Mouse (Mus musculus) thymus, adult 2 months (tissue): ENCODE data around the gene Eif3l. TPM values are rescaled to one million over a fixed set of nuclear protein-coding genes. Genes with fewer than 3 reads are reported as not detected.

Source experiments
- DNase-seq: peaks from one replicate; pipeline ENCODE4 v3.0.0; 2021
- H3K27ac ChIP-seq: fragments of 200-500 bp; 2 replicates; pipeline ENCODE4 v1.5.1; 2012; ENCODE audit warnings: low read length, control low read depth; ENCODE audit not compliant: control insufficient read depth, insufficient read depth
- H3K27me3 ChIP-seq: fragments of 200-500 bp; 2 replicates; pipeline ENCODE4 v1.6.1; 2012; ENCODE audit warnings: mild to moderate bottlenecking, low read length, moderate library complexity, mixed read lengths; ENCODE audit not compliant: control insufficient read depth, insufficient read depth
- H3K36me3 ChIP-seq: fragments of 200-500 bp; 2 replicates; pipeline ENCODE4 v1.6.1; 2012; ENCODE audit warnings: mild to moderate bottlenecking, low read length, moderate library complexity; ENCODE audit not compliant: control insufficient read depth, insufficient read depth
- H3K4me1 ChIP-seq: fragments of 200-500 bp; replicated peaks from 2 replicates; pipeline ENCODE4 v1.6.1; 2012; ENCODE audit warnings: low read length; ENCODE audit not compliant: control insufficient read depth, insufficient read depth
- H3K4me3 ChIP-seq: fragments of 200-500 bp; 2 replicates; pipeline ENCODE4 v1.5.1; 2012; ENCODE audit warnings: mild to moderate bottlenecking, low read length, control low read depth, moderate library complexity; ENCODE audit not compliant: control insufficient read depth, insufficient read depth
- CTCF ChIP-seq: fragments of 200-500 bp; IDR thresholded peaks from 2 replicates; pipeline ENCODE4 v1.5.1; 2012; ENCODE audit warnings: mild to moderate bottlenecking, control low read depth, low read length, moderate library complexity, borderline replicate concordance; ENCODE audit not compliant: control insufficient read depth, poor library complexity, insufficient read depth; ENCODE audit errors: extremely low read depth
- POLR2A ChIP-seq: fragments of 200-500 bp; IDR thresholded peaks from 2 replicates; pipeline ENCODE4 v1.6.1; 2012; ENCODE audit warnings: mild to moderate bottlenecking, low read length, control low read depth, moderate library complexity; ENCODE audit not compliant: control insufficient read depth, poor library complexity, insufficient read depth; ENCODE audit errors: extremely low read depth
- WGBS: fragments of 180-500 bp; shearing (Covaris S2); methylation state at CpG from one replicate; pipeline ENCODE4 v1.1.7; 2018; 5-methylcytosine and 5-hydroxymethylcytosine counted together
- polyA plus RNA-seq: library from polyadenylated mRNA; depleted of rRNA; stranded (reverse); fragments of >200 nt; gene quantifications from 2 replicates; pipeline ENCODE4 v1.2.3, GENCODE M21; 2012

Eif3l gene
- polyA plus RNA-seq, 1 experiment: 205 TPM

DNA sequence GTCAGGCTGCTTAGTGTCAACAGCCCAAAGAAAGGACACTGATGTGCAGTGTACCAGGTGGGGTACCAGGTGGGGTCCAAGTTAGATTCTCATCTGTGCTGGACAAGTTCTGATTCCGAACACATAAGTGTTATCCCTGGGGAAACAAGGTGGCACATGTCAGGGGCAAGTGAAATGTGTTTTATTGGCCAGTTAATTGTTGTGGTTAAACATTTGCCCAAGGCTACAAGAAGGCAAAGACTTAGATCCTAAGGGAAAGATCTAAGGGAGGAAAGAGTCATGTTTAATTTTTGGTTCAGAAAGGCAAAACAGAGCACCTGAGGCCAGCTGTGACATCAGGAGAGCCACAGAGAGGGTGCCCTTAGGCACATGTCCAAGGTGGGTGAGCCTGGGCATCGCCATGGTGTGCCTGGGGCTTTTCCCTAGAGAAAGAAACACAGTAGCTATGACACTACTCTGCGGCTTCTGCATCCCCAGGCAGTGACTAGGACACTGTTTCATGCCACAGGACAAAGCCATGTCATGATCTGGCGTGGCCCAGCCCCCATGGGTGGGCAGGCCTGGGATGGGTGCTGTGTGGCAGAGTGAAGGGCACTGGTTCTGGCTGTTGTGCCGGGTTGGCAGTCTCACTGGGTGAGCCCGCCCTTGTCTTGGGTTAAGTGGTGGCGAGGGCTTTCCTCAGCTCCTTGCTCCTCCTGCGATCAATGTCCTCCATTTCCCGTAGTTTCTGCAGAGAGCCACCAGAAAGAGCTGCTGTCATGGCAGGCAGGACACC is 59.7 kb downstream of the Eif3l start:
- Histone ChIP-seq H3K27me3 (no peaks in the 10 kb centered on the region), H3K27ac (no peak overlapping the region), H3K36me3 (no peaks in the 10 kb centered on the region), H3K4me3 (no peak overlapping the region), H3K4me1 (no peaks in the 10 kb centered on the region)
- 91% methylated on average over 9 of the region's 9 CpGs for WGBS
- DNase-seq: no peak
- no peak for TF ChIP-seq CTCF
- no peak for TF ChIP-seq POLR2A

GRCm38 (mm10) chr15:79135332-79135731 is 60.4 kb downstream of the Eif3l start:
- no peaks in the 10 kb centered on the region for H3K36me3 ChIP-seq
- DNase-seq: no peak
- no peaks in the 10 kb centered on the region for H3K4me1 ChIP-seq
- no peak overlapping the region for H3K27ac ChIP-seq
- H3K4me3 ChIP-seq: no peak overlapping the region
- no peak for TF ChIP-seq CTCF
- no peak for TF ChIP-seq POLR2A
- no peaks in the 10 kb centered on the region for H3K27me3 ChIP-seq
- 88% methylated on average over 9 of the region's 9 CpGs for WGBS

DNA sequence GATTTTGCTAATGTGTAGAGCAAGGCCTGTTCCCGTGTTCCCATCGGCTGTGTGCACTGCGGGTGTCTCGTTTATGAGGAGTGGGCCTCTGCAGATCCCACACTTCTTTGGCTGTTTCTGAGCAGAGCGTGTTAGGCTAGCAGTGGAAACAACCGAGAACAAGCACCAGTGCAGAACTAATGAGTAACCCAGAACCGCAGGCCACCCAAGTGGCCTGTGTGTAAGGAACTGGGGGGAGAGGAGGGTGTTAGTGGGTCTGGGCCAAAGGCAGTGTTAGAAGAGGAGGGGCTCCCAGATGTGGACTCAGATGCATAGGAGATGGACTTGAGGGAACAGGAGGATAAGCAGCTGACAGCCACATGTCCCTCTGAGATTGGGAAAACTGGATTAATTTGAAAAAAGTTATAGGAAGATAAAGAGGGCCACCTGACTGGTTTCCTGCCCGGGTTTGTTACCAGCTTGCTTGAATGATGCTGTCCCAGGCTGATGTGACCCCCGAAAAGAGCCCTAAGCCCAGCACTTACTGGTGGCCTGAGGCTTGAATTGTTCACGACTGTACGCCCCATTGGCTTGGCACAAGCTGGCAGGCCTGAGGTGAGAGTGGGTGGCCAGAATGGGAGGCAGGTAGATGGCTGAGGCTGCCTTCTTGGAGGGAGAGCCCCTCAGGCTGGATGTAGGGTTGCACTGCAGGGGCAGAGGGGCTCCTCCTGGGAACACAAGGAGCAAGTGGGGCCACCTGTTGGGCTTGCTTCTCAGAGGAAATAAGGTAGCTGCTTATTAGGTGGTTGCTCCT is 61.0 kb downstream of the Eif3l start:
- no peak for DNase-seq
- Histone ChIP-seq H3K36me3 (no peaks in the 10 kb centered on the region), H3K27me3 (no peaks in the 10 kb centered on the region), H3K27ac (no peak overlapping the region), H3K4me3 (no peak overlapping the region), H3K4me1 (peaks cover 4% of the 10 kb centered on the region)
- 78% methylated on average over 11 of the region's 11 CpGs for WGBS
- TF ChIP-seq CTCF: no peak
- TF ChIP-seq POLR2A: no peak

DNA sequence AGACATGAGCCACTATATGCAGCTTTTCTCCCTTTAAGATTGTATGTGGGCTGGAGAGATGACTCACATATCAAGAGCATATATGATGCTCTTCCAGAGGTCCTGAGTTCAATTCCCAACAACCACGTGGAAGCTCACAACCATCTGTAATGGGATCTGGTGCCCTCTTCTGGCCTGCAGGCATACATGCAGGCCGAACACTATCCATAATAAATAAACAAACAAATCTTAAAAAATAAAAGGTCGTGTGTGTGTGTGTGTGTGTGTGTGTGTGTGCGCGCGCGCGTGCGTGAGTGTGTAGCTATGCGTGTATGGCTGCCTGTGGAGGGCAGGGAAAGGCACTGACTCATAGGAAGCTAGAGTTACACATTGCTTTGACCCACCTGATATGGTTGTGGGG is 64.7 kb downstream of the Eif3l start:
- H3K27ac ChIP-seq: no peak overlapping the region
- 54% methylated on average over 10 of the region's 10 CpGs for WGBS
- TF ChIP-seq POLR2A (no peak), CTCF (0 out of 2 replicates have a peak, but pooled peaks have one; percentile 33)
- H3K36me3 ChIP-seq: no peaks in the 10 kb centered on the region
- peaks cover 4% of the 10 kb centered on the region for H3K4me1 ChIP-seq
- H3K4me3 ChIP-seq: no peak overlapping the region
- no peaks in the 10 kb centered on the region for H3K27me3 ChIP-seq
- no peak for DNase-seq

DNA sequence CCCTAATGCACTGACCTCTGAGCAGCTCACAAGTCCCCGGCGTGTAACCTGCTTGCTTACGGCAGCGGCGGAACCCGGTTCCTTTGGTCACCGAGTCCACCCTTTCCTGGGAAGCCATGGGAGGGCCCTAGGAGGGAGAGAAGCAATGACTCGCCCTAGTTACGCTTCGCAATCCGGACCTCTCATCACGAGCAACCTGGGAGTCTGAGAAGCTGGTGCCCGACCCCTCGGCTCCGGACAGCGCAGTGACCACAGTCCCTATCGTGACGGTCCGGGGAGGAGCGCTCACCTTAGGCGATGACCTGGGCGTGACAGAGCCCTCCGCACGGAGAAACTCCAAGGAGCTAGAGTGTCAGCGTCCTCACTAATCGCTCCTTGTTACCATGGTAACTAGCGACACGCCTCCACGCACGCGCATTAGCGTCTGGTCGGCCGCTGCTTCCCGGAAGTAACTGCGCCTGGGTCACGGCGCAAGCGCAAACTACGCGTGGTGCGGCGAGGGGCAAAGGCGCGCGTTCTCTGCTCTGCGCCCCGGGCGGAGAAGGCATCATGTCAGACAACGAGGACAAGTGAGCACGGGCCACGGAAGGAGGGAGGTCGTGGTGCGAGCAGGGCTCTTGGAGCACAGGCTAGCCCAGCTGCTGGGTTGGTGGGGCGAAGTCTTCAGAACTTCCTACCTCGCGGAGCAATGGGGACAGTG is 66.0 kb downstream of the Eif3l start, which contains the start of the genes Polr2f and 1700088E04Rik:
TSS of gene Polr2f (plus strand) at position 144 of the 700 bp plus-strand sequence.
TSS of gene 1700088E04Rik (minus strand) at position 388 of the 700 bp plus-strand sequence.
- Histone ChIP-seq H3K36me3 (no peaks in the 10 kb centered on the region), H3K4me3 (peak within 1 kb of the TSS; percentile 71), H3K4me1 (peaks cover 4% of the 10 kb centered on the region), H3K27ac (no peak within 1 kb of the TSS), H3K27me3 (no peaks in the 10 kb centered on the region)
- under 1% methylated on average over 57 of the region's 57 CpGs for WGBS
- TF ChIP-seq POLR2A: peak; percentile 82
- 0 out of 2 replicates have a peak, but pooled peaks have one; percentile 34 for TF ChIP-seq CTCF
- DNase-seq: peak; percentile 95

DNA sequence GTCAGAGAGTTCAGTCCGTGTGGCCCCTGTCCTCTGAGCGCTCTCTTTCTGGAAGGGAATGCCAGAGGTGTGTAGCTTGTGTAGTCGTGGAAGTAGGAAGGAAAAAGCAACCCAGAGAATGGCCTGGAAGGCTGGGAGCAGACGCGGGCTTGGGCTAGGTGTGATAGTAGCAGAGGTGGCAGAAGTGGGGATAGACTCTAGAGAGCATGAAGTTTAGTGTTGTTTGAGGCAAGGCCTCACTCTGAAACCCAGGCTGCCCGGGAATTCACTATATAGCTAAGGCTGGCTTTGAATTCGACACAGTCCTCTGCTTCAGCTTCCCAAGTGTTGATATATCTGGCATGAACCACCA is 66.6 kb downstream of the Eif3l start:
- Histone ChIP-seq H3K27ac (no peak overlapping the region), H3K27me3 (no peaks in the 10 kb centered on the region), H3K36me3 (peaks cover 4% of the 10 kb centered on the region), H3K4me3 (peak overlapping the region; percentile 71), H3K4me1 (peaks cover 4% of the 10 kb centered on the region)
- under 1% methylated on average over 7 of the region's 7 CpGs for WGBS
- DNase-seq: no peak
- TF ChIP-seq CTCF (0 out of 2 replicates have a peak, but pooled peaks have one; percentile 3), POLR2A (no peak)
